Mouse (Mus musculus) liver, adult 2 months (tissue): ENCODE measurements around the gene Apoe.

Experiments
- CTCF ChIP-seq: fragments of 200-500 bp; IDR thresholded peaks from 2 replicates; pipeline ENCODE4 v1.5.1; 2011; ENCODE audit warnings: low read depth, low read length, control low read depth
- POLR2A ChIP-seq: fragments of 200-500 bp; IDR thresholded peaks from 2 replicates; pipeline ENCODE4 v1.6.1; 2011; ENCODE audit warnings: low read length, control low read depth; ENCODE audit not compliant: insufficient read depth; ENCODE audit errors: extremely low read depth

GRCm38 (mm10) chr7:19695881-19696280, 3.1 kb downstream of the Apoe start:
- TF ChIP-seq CTCF (peak; percentile 25), POLR2A (0 out of 2 replicates have a peak, but pooled peaks have one; percentile 13)
